In the genomic region with DNA sequence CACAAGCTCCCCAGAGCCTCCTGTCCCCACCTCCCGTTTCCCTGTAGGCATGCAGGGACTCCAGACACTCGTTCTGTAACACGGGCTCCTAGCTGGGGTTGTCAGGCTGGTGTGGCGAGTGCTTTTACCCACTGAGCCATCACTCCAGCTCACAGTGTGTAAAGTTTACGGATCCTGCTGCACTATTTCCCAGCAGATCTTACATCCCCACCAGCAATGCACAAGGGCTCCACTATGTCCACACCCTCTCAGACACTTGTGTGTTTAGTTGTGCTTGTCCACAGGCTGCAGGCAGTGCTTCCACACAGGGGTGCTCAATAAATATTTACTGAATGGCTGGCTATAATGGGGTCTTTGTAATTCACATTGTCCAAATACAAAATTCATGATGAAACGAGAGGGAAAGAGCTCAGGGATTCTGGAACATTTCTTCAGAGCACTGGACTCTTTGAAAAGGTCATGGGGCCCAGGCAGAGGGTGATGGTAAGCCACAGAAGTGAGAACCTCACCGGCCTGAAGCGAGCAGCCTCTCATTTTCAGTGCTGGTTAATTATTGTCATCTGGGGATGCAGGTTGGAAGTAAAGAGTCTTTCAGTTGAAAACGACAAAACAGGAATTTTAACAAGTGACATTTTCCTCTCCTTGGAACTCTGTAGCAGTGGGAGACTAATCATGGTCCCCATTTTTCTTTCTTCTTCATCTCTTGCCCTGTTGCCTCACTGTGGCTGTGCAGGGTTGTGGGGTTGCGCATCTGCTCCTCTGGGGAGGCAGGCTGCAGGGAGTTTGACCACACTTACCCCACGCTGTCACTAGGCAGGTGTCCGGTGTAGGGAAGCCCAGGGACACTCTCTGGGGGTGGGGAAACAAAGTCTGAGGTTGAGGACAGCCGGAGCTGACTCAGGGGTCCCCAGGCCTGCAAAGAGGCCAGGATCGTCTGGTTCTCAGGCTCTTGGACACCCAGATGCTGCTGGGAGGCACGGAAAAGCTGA, we compare ENCODE assay signal across 23 mouse cellular contexts. TPM values are rescaled to one million over a fixed set of nuclear protein-coding genes. Genes with fewer than 3 reads are reported as not detected.
DNase-seq lines count a peak whose midpoint lies in the region; ATAC-seq and TF ChIP-seq lines count a peak whose summit lies in the region.
"Had no signal": no experiment of that assay in that cellular context is flagged by ENCODE, and none has a peak within 500 bp of the region (broad histone marks: within the 10 kb centered on the region; RNA-seq: fewer than 3 reads in every experiment).

No protein-coding gene starts in this region.

- no peak overlapping the region for H3K4me3 ChIP-seq in intestine, embryonic 14.5 days (ENCODE audit: low read depth, low read length)
- no peak overlapping the region for H3K4me3 ChIP-seq in intestine, postnatal 0 days (ENCODE audit: low read depth, low read length)
- no peak overlapping the region for H3K4me3 ChIP-seq in midbrain, embryonic 12.5 days
- H3K4me3 ChIP-seq in midbrain, embryonic 14.5 days (replicated peaks; ENCODE audit: low read depth, low read length) = no peak overlapping the region
- H3K4me3 ChIP-seq in intestine, embryonic 16.5 days (ENCODE audit: low read length) = no peak overlapping the region
- H3K4me3 ChIP-seq in small intestine, adult 2 months (ENCODE audit: low read depth, low read length) = no peak overlapping the region
- H3K4me3 ChIP-seq: forebrain, embryonic 15.5 days; layer of hippocampus, adult 2 months; liver, embryonic 15.5 days; stomach, embryonic 15.5 days had no signal

- H3K36me3 ChIP-seq in intestine, embryonic 14.5 days (ENCODE audit: control insufficient read depth, insufficient read depth, low read length) = no peaks in the 10 kb centered on the region
- H3K36me3 ChIP-seq in intestine, postnatal 0 days (ENCODE audit: control insufficient read depth, insufficient read depth) = no peaks in the 10 kb centered on the region
- no peaks in the 10 kb centered on the region for H3K36me3 ChIP-seq in midbrain, embryonic 12.5 days
- no peaks in the 10 kb centered on the region for H3K36me3 ChIP-seq in midbrain, embryonic 14.5 days (ENCODE audit: control insufficient read depth, insufficient read depth, low read length)
- no peaks in the 10 kb centered on the region for H3K36me3 ChIP-seq in intestine, embryonic 16.5 days (ENCODE audit: control insufficient read depth, insufficient read depth, low read length)
- H3K36me3 ChIP-seq in small intestine, adult 2 months (ENCODE audit: control insufficient read depth, insufficient read depth, low read length) = no peaks in the 10 kb centered on the region
- H3K36me3 ChIP-seq: forebrain, embryonic 15.5 days; liver, embryonic 15.5 days; stomach, embryonic 15.5 days had no signal

- 43% methylated on average over 15 of the region's 15 CpGs for WGBS in intestine, embryonic 14.5 days
- 43% methylated on average over 15 of the region's 15 CpGs for WGBS in intestine, postnatal 0 days
- 63% methylated on average over 15 of the region's 15 CpGs for WGBS in midbrain, embryonic 12.5 days
- 63% methylated on average over 15 of the region's 15 CpGs for WGBS in midbrain, embryonic 14.5 days
- 44% methylated on average over 15 of the region's 15 CpGs for WGBS in intestine, embryonic 16.5 days
- WGBS in small intestine, adult 2 months = 43% methylated on average over 15 of the region's 15 CpGs

- ATAC-seq in intestine, embryonic 14.5 days (replicated peaks; ENCODE audit: low FRiP score, low TSS enrichment, low read depth) = no peak; the same call in 1 of the 2 replicates
- no peak for ATAC-seq in intestine, postnatal 0 days
- ATAC-seq in midbrain, embryonic 12.5 days (ENCODE audit: low FRiP score, low read depth) = 0 out of 2 replicates have a peak, but pooled peaks have one; percentile 30
- no peak for ATAC-seq in midbrain, embryonic 14.5 days (ENCODE audit: low FRiP score, low TSS enrichment)
- peak; percentile 38; the same call in 1 of the 2 replicates for ATAC-seq in intestine, embryonic 16.5 days
- ATAC-seq: activated CD4-positive, CD25-positive, alpha-beta regulatory T cell, adult 4 months; forebrain, embryonic 15.5 days; Patski had no signal

- no peak for DNase-seq in intestine, embryonic 14.5 days (ENCODE audit: low spot score)
- no peak for DNase-seq in midbrain, embryonic 14.5 days
- DNase-seq in layer of hippocampus, adult 9-11 months = no peak
- DNase-seq: adrenal gland, postnatal 14 days; cerebellum, adult 18-20 months; heart, postnatal 36 days; left cerebral cortex, postnatal 4 days; retina, postnatal 1 day; spleen, adult 18-20 months had no signal

- no peaks in the 10 kb centered on the region for H3K9me3 ChIP-seq in intestine, embryonic 14.5 days (ENCODE audit: control insufficient read depth, low read length)
- no peaks in the 10 kb centered on the region for H3K9me3 ChIP-seq in intestine, postnatal 0 days (ENCODE audit: control insufficient read depth)
- H3K9me3 ChIP-seq in midbrain, embryonic 12.5 days = no peaks in the 10 kb centered on the region
- H3K9me3 ChIP-seq in midbrain, embryonic 14.5 days (ENCODE audit: control insufficient read depth, low read length) = no peaks in the 10 kb centered on the region
- H3K9me3 ChIP-seq in intestine, embryonic 16.5 days (ENCODE audit: control insufficient read depth, low read length) = no peaks in the 10 kb centered on the region
- H3K9me3 ChIP-seq: forebrain, embryonic 15.5 days; liver, embryonic 15.5 days; stomach, embryonic 15.5 days had no signal

- H3K27me3 ChIP-seq in intestine, embryonic 14.5 days (replicated peaks; ENCODE audit: control insufficient read depth, insufficient read depth, low read length) = no peaks in the 10 kb centered on the region
- no peaks in the 10 kb centered on the region for H3K27me3 ChIP-seq in intestine, postnatal 0 days (replicated peaks; ENCODE audit: control insufficient read depth, insufficient read depth, low read length)
- H3K27me3 ChIP-seq in midbrain, embryonic 12.5 days = no peaks in the 10 kb centered on the region
- no peaks in the 10 kb centered on the region for H3K27me3 ChIP-seq in midbrain, embryonic 14.5 days (ENCODE audit: control insufficient read depth, insufficient read depth, low read length)
- no peaks in the 10 kb centered on the region for H3K27me3 ChIP-seq in intestine, embryonic 16.5 days (replicated peaks; ENCODE audit: control insufficient read depth, insufficient read depth, low read length)
- H3K27me3 ChIP-seq in small intestine, adult 2 months (ENCODE audit: control insufficient read depth, insufficient read depth, low read length) = no peaks in the 10 kb centered on the region
- H3K27me3 ChIP-seq: forebrain, embryonic 15.5 days; liver, embryonic 15.5 days; stomach, embryonic 15.5 days had no signal

- no peak for TF ChIP-seq POLR2A in small intestine, adult 2 months (IDR thresholded peaks at IDR 0.05; ENCODE audit: low read depth, low read length)

- no peak overlapping the region for H3K9ac ChIP-seq in intestine, embryonic 14.5 days (ENCODE audit: low read length)
- H3K9ac ChIP-seq in intestine, postnatal 0 days (ENCODE audit: low read depth, low read length) = no peak overlapping the region
- no peak overlapping the region for H3K9ac ChIP-seq in midbrain, embryonic 12.5 days (replicated peaks)
- no peak overlapping the region for H3K9ac ChIP-seq in midbrain, embryonic 14.5 days (replicated peaks; ENCODE audit: low read length)
- H3K9ac ChIP-seq in intestine, embryonic 16.5 days (ENCODE audit: low read depth, low read length) = no peak overlapping the region
- H3K9ac ChIP-seq: forebrain, embryonic 15.5 days; liver, embryonic 15.5 days; stomach, embryonic 15.5 days had no signal

- no peak for TF ChIP-seq CTCF in intestine, postnatal 0 days (IDR thresholded peaks at IDR 0.05; ENCODE audit: low read depth)
- TF ChIP-seq CTCF in small intestine, adult 2 months (IDR thresholded peaks at IDR 0.05; ENCODE audit: extremely low read depth, insufficient read length, insufficient replicate concordance, low read depth, low read length) = no peak

- H3K4me1 ChIP-seq in intestine, embryonic 14.5 days (replicated peaks; ENCODE audit: control insufficient read depth, insufficient read depth, low read length) = peaks cover 13% of the 10 kb centered on the region
- no peaks in the 10 kb centered on the region for H3K4me1 ChIP-seq in intestine, postnatal 0 days (replicated peaks; ENCODE audit: control insufficient read depth, insufficient read depth, low read length)
- H3K4me1 ChIP-seq in midbrain, embryonic 12.5 days = no peaks in the 10 kb centered on the region
- no peaks in the 10 kb centered on the region for H3K4me1 ChIP-seq in midbrain, embryonic 14.5 days (ENCODE audit: control insufficient read depth, insufficient read depth, low read length)
- peaks cover 14% of the 10 kb centered on the region for H3K4me1 ChIP-seq in intestine, embryonic 16.5 days (ENCODE audit: control insufficient read depth, insufficient read depth, low read length)
- H3K4me1 ChIP-seq in small intestine, adult 2 months (ENCODE audit: control insufficient read depth, insufficient read depth, insufficient read length, low read length) = no peaks in the 10 kb centered on the region
- H3K4me1 ChIP-seq: forebrain, embryonic 15.5 days; liver, embryonic 15.5 days had no signal

- peak overlapping the region; percentile 29; the same call in 1 of the 2 replicates for H3K27ac ChIP-seq in intestine, embryonic 14.5 days (ENCODE audit: low read depth)
- no peak overlapping the region for H3K27ac ChIP-seq in intestine, postnatal 0 days (ENCODE audit: low read depth, low read length)
- H3K27ac ChIP-seq in midbrain, embryonic 12.5 days (replicated peaks) = no peak overlapping the region
- no peak overlapping the region for H3K27ac ChIP-seq in midbrain, embryonic 14.5 days (replicated peaks; ENCODE audit: low read depth, low read length)
- H3K27ac ChIP-seq in intestine, embryonic 16.5 days (ENCODE audit: low read length) = peak overlapping the region; percentile 31; the same call in 1 of the 2 replicates
- 0 out of 2 replicates have a peak overlapping the region, but pooled peaks have one; percentile 7 for H3K27ac ChIP-seq in small intestine, adult 2 months (ENCODE audit: insufficient read depth, low read depth, low read length)
- H3K27ac ChIP-seq: forebrain, embryonic 15.5 days; kidney, postnatal 0 days; layer of hippocampus, adult 2 months; liver, embryonic 15.5 days; macrophage; stomach, embryonic 15.5 days had no signal

- no peak overlapping the region for H3K4me2 ChIP-seq in intestine, embryonic 14.5 days (ENCODE audit: low read length)
- H3K4me2 ChIP-seq in intestine, postnatal 0 days (replicated peaks; ENCODE audit: low read depth) = no peak overlapping the region
- no peak overlapping the region for H3K4me2 ChIP-seq in midbrain, embryonic 12.5 days (replicated peaks)
- no peak overlapping the region for H3K4me2 ChIP-seq in midbrain, embryonic 14.5 days (ENCODE audit: low read length)
- no peak overlapping the region for H3K4me2 ChIP-seq in intestine, embryonic 16.5 days (ENCODE audit: low read depth, low read length)
- H3K4me2 ChIP-seq: forebrain, embryonic 15.5 days; heart, embryonic 11.5 days; liver, embryonic 15.5 days; stomach, embryonic 15.5 days had no signal

RNA-seq across cellular contexts. Expression of a gene that starts 15.4 kb away (rescaled TPM):
- polyA plus RNA-seq in intestine, embryonic 14.5 days (2014; fragmentation: Nextera tagmentation; extraction: Ambion mirVana) = not detected in 2 replicates
- not detected in 2 replicates for polyA plus RNA-seq in intestine, postnatal 0 days (2015; fragmentation: Nextera tagmentation; extraction: Ambion mirVana)
- polyA plus RNA-seq in midbrain, embryonic 12.5 days (2016; fragmentation: Nextera tagmentation; extraction: Ambion mirVana) = not detected in 2 replicates
- not detected in 2 replicates for polyA plus RNA-seq in midbrain, embryonic 14.5 days (2014; fragmentation: Nextera tagmentation; extraction: Ambion mirVana)
- not detected in 2 replicates for polyA plus RNA-seq in intestine, embryonic 16.5 days (2015; fragmentation: Nextera tagmentation; extraction: Ambion mirVana)
- not detected in 2 replicates for polyA plus RNA-seq in small intestine, adult 2 months (2012; rRNA removed)
- polyA plus RNA-seq: activated CD4-positive, CD25-positive, alpha-beta regulatory T cell, adult 4 months; C2C12; forebrain, embryonic 15.5 days; heart, embryonic 11.5 days; kidney, postnatal 0 days; liver, embryonic 15.5 days; macrophage; Patski; stomach, embryonic 15.5 days had no signal

Comparison
In these comparisons a context has a peak if more than half of its experiments do, and no peak if none do; other contexts are left out.
1. ATAC-seq: peak in midbrain, embryonic 12.5 days (single experiment) and intestine, embryonic 16.5 days (single experiment); none in intestine, embryonic 14.5 days (single experiment), intestine, postnatal 0 days (single experiment) and midbrain, embryonic 14.5 days (single experiment).
2. H3K27ac ChIP-seq: peak in intestine, embryonic 14.5 days (single experiment), intestine, embryonic 16.5 days (single experiment) and small intestine, adult 2 months (single experiment); none in intestine, postnatal 0 days (single experiment), midbrain, embryonic 12.5 days (single experiment) and midbrain, embryonic 14.5 days (single experiment).